Mouse (Mus musculus) kidney, embryonic 14.5 days (tissue): ENCODE results near the gene Styxl1. TPM values are rescaled to one million over a fixed set of nuclear protein-coding genes. Genes with fewer than 3 reads are reported as not detected.
A peak's percentile ranks its signal among the peaks of the same experiment; 100 is the strongest.

ENCODE experiments used
- ATAC-seq: fragments of 200-750 bp; cut with Nextera tagmentation; 2 replicates; pipeline ENCODE4 v1.8.0; 2017; ENCODE audit warnings: moderate number of reproducible peaks, mild to moderate bottlenecking, moderate TSS enrichment, moderate library complexity; ENCODE audit not compliant: low FRiP score, low TSS enrichment
- H3K27ac ChIP-seq: fragments of 300-500 bp; sonication (generic); 2 replicates; pipeline ENCODE4 v1.5.1; 2014; ENCODE audit warnings: low read depth, mild to moderate bottlenecking, low read length, moderate library complexity, mixed read lengths
- H3K27me3 ChIP-seq: fragments of 300-500 bp; sonication (generic); 2 replicates; pipeline ENCODE4 v1.6.1; 2014; ENCODE audit warnings: mild to moderate bottlenecking, low read length; ENCODE audit not compliant: control insufficient read depth, insufficient read depth
- H3K36me3 ChIP-seq: fragments of 300-500 bp; sonication (generic); 2 replicates; pipeline ENCODE4 v1.6.1; 2014; ENCODE audit warnings: low read length, mixed read lengths; ENCODE audit not compliant: control insufficient read depth, insufficient read depth
- H3K4me1 ChIP-seq: fragments of 300-500 bp; sonication (generic); 2 replicates; pipeline ENCODE4 v1.6.1; 2014; ENCODE audit warnings: low read length, mixed read lengths; ENCODE audit not compliant: control insufficient read depth, insufficient read depth
- H3K4me2 ChIP-seq: fragments of 300-500 bp; sonication (generic); replicated peaks from 2 replicates; pipeline ENCODE4 v1.6.1; 2014; ENCODE audit warnings: low read depth, mild to moderate bottlenecking, low read length
- H3K4me3 ChIP-seq: fragments of 300-500 bp; sonication (generic); 2 replicates; pipeline ENCODE4 v1.5.1; 2014; ENCODE audit warnings: mild to moderate bottlenecking, low read length
- H3K9ac ChIP-seq: fragments of 300-500 bp; sonication (generic); 2 replicates; pipeline ENCODE4 v1.6.1; 2014; ENCODE audit warnings: low read depth, mild to moderate bottlenecking, low read length, moderate library complexity
- H3K9me3 ChIP-seq: fragments of 300-500 bp; sonication (generic); 2 replicates; pipeline ENCODE4 v1.6.1; 2016; ENCODE audit warnings: low read length; ENCODE audit not compliant: control insufficient read depth
- WGBS: fragments of 180-500 bp; shearing (Covaris S2); extraction: QIAGEN DNeasy Blood & Tissue Kit; methylation state at CpG from one replicate; pipeline ENCODE4 v1.1.7; 2014; 5-methylcytosine and 5-hydroxymethylcytosine counted together
- polyA plus RNA-seq: library from polyadenylated mRNA; unstranded; fragments of >200 nt; fragmentation: Nextera tagmentation; extraction: Ambion mirVana; gene quantifications from 2 replicates; pipeline ENCODE4 v1.2.1, GENCODE M21; 2014

Styxl1 gene
- polyA plus RNA-seq, 1 experiment from 2014 or later = 0.72 TPM

GRCm38 (mm10) chr5:135803676-135804075 is 25.5 kb upstream of the Styxl1 start:
- ATAC-seq = no peak
- Histone ChIP-seq H3K4me2 (no peak overlapping the region), H3K36me3 (no peaks in the 10 kb centered on the region), H3K9me3 (no peaks in the 10 kb centered on the region), H3K4me1 (no peaks in the 10 kb centered on the region), H3K27ac (no peak overlapping the region), H3K4me3 (no peak overlapping the region), H3K27me3 (no peaks in the 10 kb centered on the region; the same call in 1 of the 2 replicates), H3K9ac (no peak overlapping the region)
- 89% methylated on average over 4 of the region's 4 CpGs for WGBS

- no peak overlapping the region for H3K4me2 ChIP-seq
- H3K27ac ChIP-seq = no peak overlapping the region
- ATAC-seq = no peak
- no peaks in the 10 kb centered on the region for H3K4me1 ChIP-seq
- H3K9ac ChIP-seq = no peak overlapping the region
- H3K4me3 ChIP-seq = no peak overlapping the region
- no peaks in the 10 kb centered on the region for H3K36me3 ChIP-seq
- WGBS = 75% methylated on average over 4 of the region's 4 CpGs
- no peaks in the 10 kb centered on the region; the same call in 1 of the 2 replicates for H3K27me3 ChIP-seq
- no peaks in the 10 kb centered on the region for H3K9me3 ChIP-seq
Observed at GRCm38 (mm10) chr5:135803135-135803534, 24.9 kb upstream of the Styxl1 start.

- Histone ChIP-seq H3K36me3 (no peaks in the 10 kb centered on the region), H3K9me3 (no peaks in the 10 kb centered on the region), H3K4me2 (no peak overlapping the region), H3K27me3 (no peaks in the 10 kb centered on the region; the same call in 1 of the 2 replicates), H3K9ac (no peak overlapping the region), H3K4me3 (no peak overlapping the region), H3K4me1 (no peaks in the 10 kb centered on the region), H3K27ac (no peak overlapping the region)
- WGBS = 94% methylated on average over 8 of the region's 8 CpGs
- no peak for ATAC-seq
Observed at GRCm38 (mm10) chr5:135802641-135803040, 24.5 kb upstream of the Styxl1 start.

- no peak for ATAC-seq
- WGBS = 2% methylated on average over 6 of the region's 6 CpGs
- H3K9me3 ChIP-seq = no peaks in the 10 kb centered on the region
Observed at GRCm38 (mm10) chr5:135800927-135801326, 22.7 kb upstream of the Styxl1 start.

GRCm38 (mm10) chr5:135799746-135800145 is 21.6 kb upstream of the Styxl1 start:
- Histone ChIP-seq H3K27ac (no peak overlapping the region), H3K4me1 (no peaks in the 10 kb centered on the region), H3K27me3 (no peaks in the 10 kb centered on the region; the same call in none of the 2 replicates), H3K4me2 (no peak overlapping the region), H3K4me3 (no peak overlapping the region), H3K9me3 (no peaks in the 10 kb centered on the region), H3K36me3 (no peaks in the 10 kb centered on the region), H3K9ac (no peak overlapping the region)
- 50% methylated on average over 4 of the region's 4 CpGs for WGBS
- ATAC-seq = no peak

More at GRCm38 (mm10) chr5:135800927-135801326, 22.7 kb upstream of the Styxl1 start:
- H3K9ac ChIP-seq = no peak overlapping the region
- no peak overlapping the region for H3K27ac ChIP-seq
- no peaks in the 10 kb centered on the region for H3K36me3 ChIP-seq
- no peaks in the 10 kb centered on the region for H3K4me1 ChIP-seq
- no peaks in the 10 kb centered on the region; the same call in none of the 2 replicates for H3K27me3 ChIP-seq
- H3K4me3 ChIP-seq = no peak overlapping the region
- H3K4me2 ChIP-seq = no peak overlapping the region

DNA sequence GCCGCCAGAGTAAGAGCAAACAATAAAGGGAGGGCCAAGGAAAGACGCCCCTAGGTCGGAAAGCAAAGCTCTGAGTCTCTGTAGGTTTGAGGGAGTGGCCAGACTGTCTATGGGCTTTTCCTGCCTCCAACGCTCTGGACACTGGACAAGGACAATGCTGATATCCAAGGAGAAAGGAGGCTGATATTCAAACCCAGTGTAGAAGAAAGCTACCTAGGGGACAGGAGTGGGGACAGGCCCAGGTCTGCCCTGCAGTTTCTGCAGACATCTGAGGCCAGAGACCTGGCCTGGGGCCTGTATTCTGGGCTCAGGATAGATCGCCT is 16.6 kb upstream of the Styxl1 start:
- Histone ChIP-seq H3K9ac (no peak overlapping the region), H3K27me3 (no peaks in the 10 kb centered on the region; the same call in 1 of the 2 replicates), H3K36me3 (peaks cover 23% of the 10 kb centered on the region), H3K4me1 (peaks cover 5% of the 10 kb centered on the region; the same call in 1 of the 2 replicates), H3K4me3 (peak overlapping the region; percentile 37; the same call in 1 of the 2 replicates), H3K27ac (no peak overlapping the region), H3K4me2 (peak overlapping the region; percentile 42), H3K9me3 (no peaks in the 10 kb centered on the region)
- no peak for ATAC-seq
- 20% methylated on average over 5 of the region's 5 CpGs for WGBS

- Histone ChIP-seq H3K27ac (0 out of 2 replicates have a peak overlapping the region, but pooled peaks have one; percentile 37), H3K9me3 (no peaks in the 10 kb centered on the region), H3K4me3 (peak overlapping the region; percentile 37), H3K27me3 (no peaks in the 10 kb centered on the region; the same call in 1 of the 2 replicates), H3K9ac (peak overlapping the region; percentile 42), H3K4me1 (peaks cover 5% of the 10 kb centered on the region; the same call in 1 of the 2 replicates), H3K36me3 (peaks cover 29% of the 10 kb centered on the region), H3K4me2 (peak overlapping the region; percentile 42)
- peak; percentile 85 for ATAC-seq
- WGBS = 10% methylated on average over 20 of the region's 20 CpGs
Observed at GRCm38 (mm10) chr5:135793996-135794858, 16.0 kb upstream of the Styxl1 start.

DNA sequence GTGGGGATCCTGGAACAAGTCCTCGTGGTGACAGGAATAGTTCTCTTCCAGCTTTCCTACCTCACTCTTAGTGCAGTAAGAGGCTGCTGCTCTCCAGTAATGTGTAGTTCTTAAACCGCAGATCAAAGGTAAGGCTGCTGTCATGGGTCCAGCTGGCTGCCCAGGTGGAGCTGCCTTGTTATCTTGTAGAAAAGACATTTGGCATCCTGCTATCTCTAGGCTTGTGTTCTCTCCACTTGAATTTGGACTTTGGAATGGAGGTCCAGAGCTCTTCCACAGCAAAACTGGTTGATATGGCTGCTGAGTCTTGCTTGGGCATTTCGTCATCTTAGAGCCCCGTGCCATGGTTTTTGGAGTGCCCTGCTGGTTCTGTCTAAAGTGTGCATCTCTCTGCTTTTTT is 4.7 kb upstream of the Styxl1 start:
- 87% methylated on average over 4 of the region's 4 CpGs for WGBS
- H3K9me3 ChIP-seq = no peaks in the 10 kb centered on the region
- H3K4me2 ChIP-seq = no peak overlapping the region
- H3K27me3 ChIP-seq = no peaks in the 10 kb centered on the region
- H3K36me3 ChIP-seq = peaks cover 64% of the 10 kb centered on the region
- no peak overlapping the region for H3K4me3 ChIP-seq
- ATAC-seq = no peak
- H3K9ac ChIP-seq = no peak overlapping the region
- H3K27ac ChIP-seq = no peak overlapping the region
- peaks cover 12% of the 10 kb centered on the region for H3K4me1 ChIP-seq

DNA sequence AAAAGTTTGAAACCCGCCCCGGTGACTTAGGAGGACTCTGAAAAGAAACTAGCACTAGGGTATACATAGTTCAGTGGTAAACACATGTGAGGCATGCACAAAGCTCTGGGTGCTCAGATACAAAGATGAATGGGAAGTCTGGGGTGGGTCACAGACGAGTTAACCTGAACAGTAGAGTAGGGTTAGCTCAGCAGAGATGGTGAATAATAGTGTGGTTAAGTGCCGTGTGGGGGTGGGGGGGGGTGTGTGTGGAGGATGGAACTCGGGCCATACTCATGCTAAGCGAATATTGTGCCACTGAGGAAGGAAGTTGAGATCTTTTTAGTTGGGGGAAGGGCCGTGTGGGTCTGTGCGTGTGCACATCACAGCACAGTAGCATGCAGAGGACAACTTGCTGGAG is 2.1 kb upstream of the Styxl1 start:
- no peak overlapping the region for H3K9ac ChIP-seq
- H3K4me3 ChIP-seq = peak overlapping the region; percentile 93; the same call in 1 of the 2 replicates
- H3K36me3 ChIP-seq = peaks cover 39% of the 10 kb centered on the region
- no peak for ATAC-seq
- no peaks in the 10 kb centered on the region for H3K9me3 ChIP-seq
- H3K4me2 ChIP-seq = peak overlapping the region; percentile 82; the same call in 1 of the 2 replicates
- H3K4me1 ChIP-seq = peaks cover 18% of the 10 kb centered on the region
- no peak overlapping the region for H3K27ac ChIP-seq
- H3K27me3 ChIP-seq = no peaks in the 10 kb centered on the region
- 83% methylated on average over 8 of the region's 8 CpGs for whole genome bisulfite sequencing
